Mouse (Mus musculus) liver, adult 2 months (tissue): Measurements from ENCODE around the gene Zfp800. TPM values are rescaled to one million over a fixed set of nuclear protein-coding genes. Genes with fewer than 3 reads are reported as not detected.

Experiments used
- DNase-seq: peaks from one replicate; pipeline ENCODE4 v3.0.0-alpha.2; 2011; ENCODE audit warnings: low read depth, low spot score; ENCODE audit errors: extremely low read depth
- H3K27ac ChIP-seq: fragments of 200-500 bp; replicated peaks from 2 replicates; pipeline ENCODE4 v1.5.1; 2012; ENCODE audit warnings: low read depth, mild to moderate bottlenecking, control low read depth, inconsistent platforms, low read length; ENCODE audit not compliant: insufficient read depth
- H3K27me3 ChIP-seq: fragments of 200-500 bp; 2 replicates; pipeline ENCODE4 v1.6.1; 2012; ENCODE audit warnings: mild to moderate bottlenecking, moderate library complexity, low read length, inconsistent platforms; ENCODE audit not compliant: control insufficient read depth, insufficient read depth
- H3K36me3 ChIP-seq: fragments of 200-500 bp; 2 replicates; pipeline ENCODE4 v1.6.1; 2012; ENCODE audit warnings: low read length, inconsistent platforms; ENCODE audit not compliant: control insufficient read depth, insufficient read depth
- H3K4me1 ChIP-seq: fragments of 200-500 bp; 2 replicates; pipeline ENCODE4 v1.6.1; 2011; ENCODE audit warnings: low read length; ENCODE audit not compliant: control insufficient read depth, insufficient read depth
- H3K4me3 ChIP-seq: fragments of 200-500 bp; 2 replicates; pipeline ENCODE4 v1.5.1; 2011; ENCODE audit warnings: low read depth, mild to moderate bottlenecking, control low read depth, low read length, moderate library complexity; ENCODE audit not compliant: insufficient read depth
- H3K79me2 ChIP-seq: fragments of 200-500 bp; 2 replicates; pipeline ENCODE4 v1.6.1; 2012; ENCODE audit warnings: inconsistent platforms, mild to moderate bottlenecking, low read length, moderate library complexity; ENCODE audit not compliant: control insufficient read depth, insufficient read depth
- H3K9ac ChIP-seq: fragments of 200-500 bp; 2 replicates; pipeline ENCODE4 v1.6.1; 2012; ENCODE audit warnings: low read depth, mild to moderate bottlenecking, control low read depth, inconsistent platforms, low read length
- CTCF ChIP-seq: fragments of 200-500 bp; IDR thresholded peaks from 2 replicates; pipeline ENCODE4 v1.5.1; 2011; ENCODE audit warnings: low read depth, low read length, control low read depth
- POLR2A ChIP-seq: fragments of 200-500 bp; IDR thresholded peaks from 2 replicates; pipeline ENCODE4 v1.6.1; 2011; ENCODE audit warnings: low read length, control low read depth; ENCODE audit not compliant: insufficient read depth; ENCODE audit errors: extremely low read depth
- WGBS: fragments of 180-500 bp; shearing (Covaris S2); methylation state at CpG from one replicate; pipeline ENCODE4 v1.1.7; 2018; 5-methylcytosine and 5-hydroxymethylcytosine counted together
- polyA plus RNA-seq: library from polyadenylated mRNA; depleted of rRNA; stranded (reverse); fragments of >200 nt; gene quantifications from 2 replicates; pipeline ENCODE4 v1.2.3, GENCODE M21; 2012; rRNA removed
- total RNA-seq: library from RNA; depleted of rRNA; stranded (reverse); fragments of >200 nt; gene quantifications from 2 replicates; pipeline ENCODE4 v1.2.3, GENCODE M21; 2014; rRNA removed

Gene Zfp800
- total and polyA plus RNA-seq, 2 experiments, result 1.7 to 12.3 TPM

DNA sequence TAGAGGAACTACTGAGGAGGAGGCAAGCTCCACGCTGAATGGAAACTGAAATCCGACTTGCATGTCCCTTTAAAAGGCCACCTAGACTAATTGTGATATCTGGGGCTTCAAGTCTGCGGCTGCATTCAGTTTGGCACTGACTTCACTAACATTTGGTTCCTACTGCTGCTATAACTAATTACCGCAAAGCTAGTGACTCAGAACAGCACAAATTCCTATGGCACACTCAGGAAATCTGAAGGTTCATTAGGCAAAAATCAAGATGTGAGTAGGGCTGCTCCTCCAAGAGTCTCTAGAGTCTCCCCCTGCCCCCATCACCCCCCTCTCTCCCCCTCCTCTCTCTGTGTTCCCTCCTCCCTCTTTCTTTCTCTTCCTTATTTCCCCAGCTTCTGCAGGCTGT, 194.4 kb downstream of the Zfp800 start:
- Histone ChIP-seq H3K4me1 (no peaks in the 10 kb centered on the region), H3K79me2 (no peaks in the 10 kb centered on the region), H3K36me3 (no peaks in the 10 kb centered on the region), H3K4me3 (no peak overlapping the region), H3K27ac (no peak overlapping the region), H3K27me3 (no peaks in the 10 kb centered on the region), H3K9ac (no peak overlapping the region)
- TF ChIP-seq POLR2A (no peak), CTCF (no peak)
- no peak for DNase-seq
- 57% methylated on average over 4 of the region's 4 CpGs for WGBS

DNA sequence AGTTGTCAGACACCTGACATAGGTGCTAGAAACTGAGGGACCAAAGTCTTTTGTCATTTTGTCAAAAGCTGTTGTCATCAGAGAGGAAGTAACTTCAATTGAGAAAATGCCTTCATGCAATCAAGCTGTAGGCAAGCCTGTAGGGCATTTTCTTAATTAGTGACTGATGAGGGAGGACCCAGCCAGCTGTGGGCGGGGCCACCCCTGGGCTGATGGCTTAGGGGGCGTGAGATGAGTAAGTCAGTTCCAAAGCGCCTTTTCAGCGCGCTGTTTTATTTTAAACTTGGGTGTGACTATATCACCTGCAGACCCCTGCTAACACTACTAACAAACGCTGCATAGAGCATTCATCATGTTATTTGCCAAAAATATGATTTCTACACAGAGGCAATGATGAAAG, 195.0 kb downstream of the Zfp800 start:
- no peaks in the 10 kb centered on the region for H3K36me3 ChIP-seq
- WGBS, result 62% methylated on average over 6 of the region's 6 CpGs
- no peaks in the 10 kb centered on the region for H3K79me2 ChIP-seq
- H3K9ac ChIP-seq, result no peak overlapping the region
- no peak overlapping the region for H3K27ac ChIP-seq
- H3K27me3 ChIP-seq, result no peaks in the 10 kb centered on the region
- no peak for DNase-seq
- TF ChIP-seq POLR2A (no peak), CTCF (no peak)
- no peaks in the 10 kb centered on the region for H3K4me1 ChIP-seq
- no peak overlapping the region for H3K4me3 ChIP-seq

DNA sequence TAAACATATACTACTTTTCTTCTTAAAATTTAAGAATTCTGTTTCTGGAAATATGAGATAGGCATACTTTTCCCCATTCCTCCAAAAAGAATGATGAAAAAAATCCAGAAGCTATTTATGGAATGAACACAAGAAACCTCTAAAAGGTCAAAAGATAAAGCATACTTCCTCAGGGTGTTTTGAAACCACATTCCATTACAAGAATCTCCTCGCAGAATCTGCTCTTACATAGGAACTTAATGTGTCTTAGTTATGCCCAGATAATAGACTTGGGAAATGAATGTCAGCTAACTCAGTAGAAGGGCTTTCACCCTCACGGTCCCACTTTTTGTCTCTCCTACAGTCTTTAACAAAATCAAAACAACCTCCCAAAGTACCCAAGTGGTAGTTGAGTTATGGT, 203.9 kb downstream of the Zfp800 start:
- WGBS, result 74% methylated on average over 2 of the region's 2 CpGs

DNA sequence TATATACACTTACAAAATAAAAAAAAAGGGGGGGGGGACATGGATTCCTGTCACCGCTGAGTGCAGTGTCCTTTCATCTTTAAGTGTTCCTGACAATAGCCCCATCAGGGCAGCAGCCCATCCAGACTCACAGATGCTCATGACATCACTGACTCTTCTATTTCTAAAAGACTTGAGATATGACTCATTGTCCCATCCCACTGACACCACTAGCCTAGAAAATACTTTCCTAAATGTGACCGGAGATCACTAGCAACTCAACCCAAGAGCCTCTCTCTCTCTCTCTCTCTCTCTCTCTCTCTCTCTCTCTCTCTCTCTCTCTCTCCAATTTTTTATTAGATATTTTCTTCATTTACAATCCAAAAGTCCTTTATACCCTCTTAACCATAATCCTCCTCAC, 205.9 kb downstream of the Zfp800 start:
- H3K9ac ChIP-seq, result no peak overlapping the region
- no peaks in the 10 kb centered on the region for H3K79me2 ChIP-seq
- 90% methylated on average over 2 of the region's 2 CpGs for WGBS
- no peak for TF ChIP-seq POLR2A
- H3K4me1 ChIP-seq, result no peaks in the 10 kb centered on the region
- no peaks in the 10 kb centered on the region for H3K27me3 ChIP-seq
- H3K27ac ChIP-seq, result no peak overlapping the region
- no peak for DNase-seq
- no peaks in the 10 kb centered on the region for H3K36me3 ChIP-seq
- H3K4me3 ChIP-seq, result no peak overlapping the region

More for the DNA sequence above, 203.9 kb downstream of the Zfp800 start:
- Histone ChIP-seq H3K4me3 (no peak overlapping the region), H3K9ac (no peak overlapping the region), H3K36me3 (no peaks in the 10 kb centered on the region), H3K27ac (no peak overlapping the region), H3K79me2 (no peaks in the 10 kb centered on the region), H3K27me3 (no peaks in the 10 kb centered on the region), H3K4me1 (no peaks in the 10 kb centered on the region)
- no peak for DNase-seq
- TF ChIP-seq CTCF (no peak), POLR2A (no peak)

Other genes starting within 250 kb of the Zfp800 start
- gene Arf5, start 25.6 kb upstream of the Zfp800 start, total RNA-seq, result 165 and 194 TPM in 2 replicates
- 215 and 326 TPM in 2 replicates for gene Arf5, start 25.6 kb upstream of the Zfp800 start, polyA plus RNA-seq
- gene Fscn3, start 29.8 kb upstream of the Zfp800 start, total RNA-seq, result 0.09 TPM in 1 of 2 replicates, not detected in the other
- gene Fscn3, start 29.8 kb upstream of the Zfp800 start, polyA plus RNA-seq, result 0.06 TPM in 1 of 2 replicates, not detected in the other
- 9.9 and 12.0 TPM in 2 replicates for gene Gcc1, start 30.4 kb upstream of the Zfp800 start, total RNA-seq
- gene Gcc1, start 30.4 kb upstream of the Zfp800 start, polyA plus RNA-seq, result 3.9 and 4.3 TPM in 2 replicates
- not detected in 2 replicates for gene Pax4, start 51.3 kb upstream of the Zfp800 start, total RNA-seq
- gene Pax4, start 51.3 kb upstream of the Zfp800 start, polyA plus RNA-seq, result not detected in 2 replicates
- gene Snd1, start 77.1 kb upstream of the Zfp800 start, total RNA-seq, result 64.2 and 85.4 TPM in 2 replicates
- 83.9 and 88.6 TPM in 2 replicates for gene Snd1, start 77.1 kb upstream of the Zfp800 start, polyA plus RNA-seq